In the genomic region with DNA sequence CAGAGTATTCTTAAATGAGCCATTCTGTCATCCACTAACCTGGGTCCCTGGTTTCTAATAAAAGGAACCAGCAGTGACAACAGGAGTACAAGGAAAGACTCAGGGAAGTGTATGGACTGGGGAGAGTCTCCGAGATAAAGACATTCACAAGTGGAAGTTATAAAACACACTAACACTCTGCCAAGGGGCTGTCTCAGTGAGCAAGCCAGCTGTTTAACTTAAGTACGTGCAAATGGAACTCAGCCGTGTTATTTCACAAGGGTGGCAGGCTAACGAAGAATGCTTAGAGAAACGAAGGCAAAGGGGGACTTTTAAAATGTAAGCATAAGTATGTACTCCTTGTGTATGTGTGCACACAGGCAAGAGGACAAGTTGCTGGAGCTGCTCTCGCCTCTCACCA, we compare ENCODE assay signal across 26 mouse cellular contexts. TPM values are rescaled to one million over a fixed set of nuclear protein-coding genes. Genes with fewer than 3 reads are reported as not detected.
DNase-seq lines count a peak whose midpoint lies in the region; ATAC-seq and TF ChIP-seq lines count a peak whose summit lies in the region.
"Had no signal": no experiment of that assay in that cellular context is flagged by ENCODE, and none has a peak within 500 bp of the region (broad histone marks: within the 10 kb centered on the region; RNA-seq: fewer than 3 reads in every experiment).

No protein-coding gene starts in this region.

- DNase-seq in kidney, postnatal 0 days (ENCODE audit: low spot score): no peak
- DNase-seq in kidney, adult 2 months: no peak
- peak; percentile 20 for DNase-seq in brain, adult 2 months (ENCODE audit: low read depth, low spot score)
- peak; percentile 65 for DNase-seq in lung, postnatal 10 days
- DNase-seq in lung, postnatal 36 days: peak; percentile 64
- DNase-seq in heart, adult 9 months (ENCODE audit: low spot score in 2 of 2): no peak
- no peak for DNase-seq in cerebellum, adult 18-20 months
- no peak for DNase-seq in MN1 (ENCODE audit: low spot score)
- DNase-seq: adrenal gland, postnatal 10 days; adrenal gland, postnatal 36 days; cerebellum, adult 11 months; cerebellum, adult 8-10 months; cerebellum, postnatal 10 days; gastrocnemius, adult 2 months; gastrocnemius, postnatal 14 days; heart, adult 18-20 months; heart, postnatal 14 days; heart, postnatal 4 days had no signal

- H3K4me1 ChIP-seq in kidney, postnatal 0 days (replicated peaks; ENCODE audit: insufficient read depth, low read length): no peaks in the 10 kb centered on the region
- H3K4me1 ChIP-seq in kidney, adult 2 months (ENCODE audit: control insufficient read depth, insufficient read depth, low read length): peaks cover 8% of the 10 kb centered on the region; the same call in 1 of the 2 replicates
- H3K4me1 ChIP-seq: forebrain, embryonic 10.5 days; forebrain, embryonic 13.5 days; heart, embryonic 10.5 days; heart, embryonic 13.5 days had no signal

- H3K27ac ChIP-seq in kidney, postnatal 0 days: peak overlapping the region; percentile 42; the same call in 1 of the 2 replicates
- H3K27ac ChIP-seq in kidney, adult 2 months (ENCODE audit: insufficient read depth, low read depth, low read length): no peak overlapping the region
- H3K27ac ChIP-seq: forebrain, embryonic 10.5 days; forebrain, embryonic 13.5 days; gastrocnemius, adult 2 months; heart, embryonic 10.5 days; heart, embryonic 13.5 days; hindbrain, embryonic 14.5 days; hindbrain, postnatal 0 days had no signal

- H3K4me2 ChIP-seq in kidney, postnatal 0 days (ENCODE audit: low read length): no peak overlapping the region
- H3K4me2 ChIP-seq: forebrain, embryonic 13.5 days; heart, embryonic 13.5 days; hindbrain, embryonic 14.5 days had no signal

- H3K36me3 ChIP-seq in kidney, postnatal 0 days (ENCODE audit: insufficient read depth, low read length): peaks cover 24% of the 10 kb centered on the region
- H3K36me3 ChIP-seq in kidney, adult 2 months (ENCODE audit: control insufficient read depth, insufficient read depth, low read length): no peaks in the 10 kb centered on the region

- ATAC-seq in kidney, postnatal 0 days (replicated peaks; ENCODE audit: low FRiP score, low read depth): no peak
- ATAC-seq: forebrain, embryonic 13.5 days; forebrain, embryonic 16.5 days; hindbrain, postnatal 0 days; Patski had no signal

- TF ChIP-seq CTCF in kidney, postnatal 0 days (IDR thresholded peaks at IDR 0.05; ENCODE audit: low read depth): no peak
- TF ChIP-seq CTCF in kidney, adult 2 months (conservative IDR thresholded peaks at IDR 0.05; ENCODE audit: insufficient read depth, insufficient read length, low read depth, low read length): no peak

- no peak overlapping the region for H3K4me3 ChIP-seq in kidney, postnatal 0 days (replicated peaks; ENCODE audit: low read depth, low read length)
- no peak overlapping the region for H3K4me3 ChIP-seq in kidney, adult 2 months (ENCODE audit: insufficient read depth, low read depth, low read length)
- H3K4me3 ChIP-seq: forebrain, embryonic 10.5 days; forebrain, embryonic 13.5 days; gastrocnemius, adult 2 months; heart, embryonic 10.5 days; heart, embryonic 13.5 days had no signal

- no peaks in the 10 kb centered on the region for H3K27me3 ChIP-seq in kidney, postnatal 0 days (ENCODE audit: insufficient read depth, low read length)
- H3K27me3 ChIP-seq in kidney, adult 2 months (replicated peaks; ENCODE audit: control insufficient read depth, insufficient read depth, low read length): no peaks in the 10 kb centered on the region
- H3K27me3 ChIP-seq: forebrain, embryonic 13.5 days; heart, embryonic 13.5 days; Patski had no signal

- H3K9me3 ChIP-seq in kidney, postnatal 0 days (replicated peaks; ENCODE audit: low read length): no peaks in the 10 kb centered on the region
- H3K9me3 ChIP-seq: forebrain, embryonic 10.5 days; forebrain, embryonic 13.5 days; heart, embryonic 10.5 days; heart, embryonic 13.5 days had no signal

- no peak for TF ChIP-seq POLR2A in kidney, adult 2 months (IDR thresholded peaks at IDR 0.05; ENCODE audit: low read depth, low read length)

- H3K9ac ChIP-seq in kidney, postnatal 0 days (ENCODE audit: low read depth, low read length): no peak overlapping the region
- H3K9ac ChIP-seq: forebrain, embryonic 13.5 days; heart, embryonic 13.5 days; hindbrain, embryonic 14.5 days had no signal

- 66% methylated on average over 6 of the region's 6 CpGs for WGBS in kidney, postnatal 0 days
- 64% methylated on average over 6 of the region's 6 CpGs for WGBS in kidney, adult 2 months

RNA-seq across cellular contexts. Expression of a gene that starts 13.4 kb away (rescaled TPM):
- 23.9 and 24.9 TPM in 2 replicates for polyA plus RNA-seq in kidney, postnatal 0 days (2015; fragmentation: Nextera tagmentation; extraction: Ambion mirVana)
- 85.6 and 102 TPM in 2 replicates for polyA plus RNA-seq in kidney, adult 2 months (2012; rRNA removed)

RNA-seq across cellular contexts. Expression of a gene that starts 16.0 kb away (rescaled TPM):
- polyA plus RNA-seq in kidney, postnatal 0 days (2015; fragmentation: Nextera tagmentation; extraction: Ambion mirVana): 136 and 160 TPM in 2 replicates
- polyA plus RNA-seq in kidney, adult 2 months (2012; rRNA removed): 74.0 and 92.5 TPM in 2 replicates

RNA-seq across cellular contexts. Expression of a gene that starts 21.0 kb away (rescaled TPM):
- 60.1 and 60.3 TPM in 2 replicates for polyA plus RNA-seq in kidney, postnatal 0 days (2015; fragmentation: Nextera tagmentation; extraction: Ambion mirVana)
- polyA plus RNA-seq in kidney, adult 2 months (2012; rRNA removed): 68.5 and 71.2 TPM in 2 replicates

RNA-seq across cellular contexts. Expression of a gene that starts 28.4 kb away (rescaled TPM):
- 1.7 and 1.8 TPM in 2 replicates for polyA plus RNA-seq in kidney, postnatal 0 days (2015; fragmentation: Nextera tagmentation; extraction: Ambion mirVana)
- 4.7 and 7.7 TPM in 2 replicates for polyA plus RNA-seq in kidney, adult 2 months (2012; rRNA removed)

RNA-seq across cellular contexts. Expression of a gene that starts 42.2 kb away (rescaled TPM):
- polyA plus RNA-seq in kidney, postnatal 0 days (2015; fragmentation: Nextera tagmentation; extraction: Ambion mirVana): 20.1 and 22.8 TPM in 2 replicates
- 15.0 and 15.7 TPM in 2 replicates for polyA plus RNA-seq in kidney, adult 2 months (2012; rRNA removed)

Comparison
In these comparisons a context has a peak if more than half of its experiments do, and no peak if none do; other contexts are left out.
1. DNase-seq: peak in brain, adult 2 months (single experiment), lung, postnatal 10 days (single experiment) and lung, postnatal 36 days (single experiment); none in kidney, postnatal 0 days (single experiment), kidney, adult 2 months (single experiment), heart, adult 9 months (0 of 2), cerebellum, adult 18-20 months (0 of 2) and MN1 (single experiment).